Mouse (Mus musculus) forebrain, postnatal 0 days (tissue): ENCODE measurements around the gene Rbpj. TPM values are rescaled to one million over a fixed set of nuclear protein-coding genes. Genes with fewer than 3 reads are reported as not detected.

Experiments used
- ATAC-seq: fragments of 200-750 bp; cut with Nextera tagmentation; 2 replicates; pipeline ENCODE4 v1.8.0; 2017; ENCODE audit warnings: mild to moderate bottlenecking, moderate library complexity
- DNase-seq: peaks from one replicate; pipeline ENCODE4 v3.0.0-alpha.2; 2015
- H3K27ac ChIP-seq: fragments of 300-500 bp; sonication (generic); 2 replicates; pipeline ENCODE4 v1.5.1; 2014; ENCODE audit warnings: low read depth, mild to moderate bottlenecking, antibody characterized with exemption, low read length, moderate library complexity, mixed read lengths
- H3K27me3 ChIP-seq: fragments of 300-500 bp; sonication (generic); 2 replicates; pipeline ENCODE4 v1.6.1; 2014; ENCODE audit warnings: mild to moderate bottlenecking, low read length, mixed read lengths; ENCODE audit not compliant: insufficient read depth
- H3K36me3 ChIP-seq: fragments of 300-500 bp; sonication (generic); 2 replicates; pipeline ENCODE4 v1.6.1; 2014; ENCODE audit warnings: mild to moderate bottlenecking, moderate library complexity; ENCODE audit not compliant: insufficient read depth
- H3K4me1 ChIP-seq: fragments of 300-500 bp; sonication (generic); 2 replicates; pipeline ENCODE4 v1.6.1; 2014; ENCODE audit warnings: antibody characterized with exemption; ENCODE audit not compliant: insufficient read depth
- H3K4me2 ChIP-seq: fragments of 300-500 bp; sonication (generic); 2 replicates; pipeline ENCODE4 v1.6.1; 2014; ENCODE audit warnings: low read depth, mild to moderate bottlenecking, moderate library complexity
- H3K4me3 ChIP-seq: fragments of 300-500 bp; sonication (generic); 2 replicates; pipeline ENCODE4 v1.5.1; 2014; ENCODE audit warnings: low read depth, low read length, mixed read lengths
- H3K9ac ChIP-seq: fragments of 300-500 bp; sonication (generic); 2 replicates; pipeline ENCODE4 v1.6.1; 2014; ENCODE audit warnings: mild to moderate bottlenecking
- H3K9me3 ChIP-seq: fragments of 300-500 bp; sonication (generic); 2 replicates; pipeline ENCODE4 v1.6.1; 2016; ENCODE audit warnings: low read length
- CTCF ChIP-seq: sonication (generic); IDR thresholded peaks from 2 replicates; pipeline ENCODE4 v1.5.1; 2016; ENCODE audit warnings: antibody characterized with exemption, control low read depth, low read depth
- WGBS: fragments of 180-500 bp; shearing (Covaris S2); extraction: QIAGEN DNeasy Blood & Tissue Kit; methylation state at CpG from one replicate; pipeline ENCODE4 v1.1.7; 2014; 5-methylcytosine and 5-hydroxymethylcytosine counted together
- polyA plus RNA-seq: library from polyadenylated mRNA; unstranded; fragments of >200 nt; fragmentation: Nextera tagmentation; extraction: Ambion mirVana; gene quantifications from 2 replicates; pipeline ENCODE4 v1.2.1, GENCODE M21; 2015
- total RNA-seq: library from RNA; depleted of rRNA; stranded (reverse); fragments of >200 nt; gene quantifications from 2 replicates; pipeline ENCODE4 v1.2.3, GENCODE M21; 2014

Gene Rbpj
- total and polyA plus RNA-seq, 2 experiments from 2014 or later, result 19.4 to 25.4 TPM

DNA sequence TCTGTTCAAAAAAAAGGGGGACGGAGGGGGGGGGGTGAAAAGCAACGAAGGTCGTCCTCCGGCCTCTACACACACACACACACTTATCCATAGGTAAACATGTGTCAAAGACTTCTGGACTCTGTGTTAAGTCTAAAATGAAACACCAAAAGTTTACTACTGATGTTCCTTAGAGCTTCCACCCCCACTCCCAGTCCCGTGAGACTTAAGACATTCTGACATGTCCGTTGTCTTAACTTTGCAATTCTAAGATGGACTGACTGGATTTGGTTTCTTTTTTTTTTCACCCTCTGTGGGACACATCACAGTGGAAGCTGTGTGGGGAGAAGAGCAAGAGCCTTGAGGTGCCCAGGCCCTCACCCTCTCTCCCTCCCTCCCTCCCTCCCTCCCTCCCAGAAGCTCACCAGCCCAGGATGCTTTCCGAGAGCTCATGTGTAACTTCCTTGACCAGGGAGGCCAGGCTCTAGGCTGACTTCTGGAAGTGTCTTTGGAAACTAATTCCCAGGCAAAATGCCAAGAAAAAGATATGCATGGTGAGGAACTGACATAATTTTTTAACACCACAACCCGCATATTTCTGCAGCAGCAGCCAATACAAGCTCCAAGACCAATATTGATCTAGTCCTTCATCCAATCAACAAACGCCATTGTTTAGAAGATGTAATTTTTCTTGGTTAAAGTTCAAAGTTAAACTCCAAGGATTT is 31.0 kb downstream of the Rbpj start:
- Histone ChIP-seq H3K9me3 (no peaks in the 10 kb centered on the region), H3K4me2 (no peak overlapping the region), H3K27ac (no peak overlapping the region), H3K4me1 (no peaks in the 10 kb centered on the region), H3K36me3 (no peaks in the 10 kb centered on the region), H3K9ac (no peak overlapping the region), H3K27me3 (no peaks in the 10 kb centered on the region), H3K4me3 (no peak overlapping the region)
- DNase-seq (no peak), ATAC-seq (no peak)
- 84% methylated on average over 9 of the region's 9 CpGs for WGBS
- no peak for TF ChIP-seq CTCF

DNA sequence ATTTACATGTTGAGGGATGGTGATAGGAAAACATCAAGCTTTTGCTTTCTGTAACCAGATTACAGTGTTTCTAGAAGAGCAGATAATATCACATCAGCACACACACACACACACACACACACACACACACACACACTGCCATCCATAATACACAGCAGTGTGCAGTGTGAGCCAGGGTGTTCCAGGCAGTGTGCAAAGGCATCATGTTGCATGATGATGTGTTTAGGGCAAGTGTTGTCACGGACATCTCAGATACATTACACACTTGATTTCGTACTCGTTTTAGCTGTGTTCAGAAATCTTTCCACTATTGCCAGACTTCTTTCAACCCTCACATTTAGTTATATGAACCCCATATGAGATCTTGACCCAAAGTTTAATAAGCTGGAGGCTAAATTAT is 33.6 kb downstream of the Rbpj start:
- Histone ChIP-seq H3K4me1 (no peaks in the 10 kb centered on the region), H3K4me3 (no peak overlapping the region), H3K27ac (no peak overlapping the region), H3K27me3 (no peaks in the 10 kb centered on the region), H3K9ac (no peak overlapping the region), H3K9me3 (no peaks in the 10 kb centered on the region), H3K4me2 (no peak overlapping the region), H3K36me3 (no peaks in the 10 kb centered on the region)
- WGBS, result 87% methylated on average over 3 of the region's 3 CpGs
- DNase-seq (no peak), ATAC-seq (no peak)
- no peak for TF ChIP-seq CTCF

DNA sequence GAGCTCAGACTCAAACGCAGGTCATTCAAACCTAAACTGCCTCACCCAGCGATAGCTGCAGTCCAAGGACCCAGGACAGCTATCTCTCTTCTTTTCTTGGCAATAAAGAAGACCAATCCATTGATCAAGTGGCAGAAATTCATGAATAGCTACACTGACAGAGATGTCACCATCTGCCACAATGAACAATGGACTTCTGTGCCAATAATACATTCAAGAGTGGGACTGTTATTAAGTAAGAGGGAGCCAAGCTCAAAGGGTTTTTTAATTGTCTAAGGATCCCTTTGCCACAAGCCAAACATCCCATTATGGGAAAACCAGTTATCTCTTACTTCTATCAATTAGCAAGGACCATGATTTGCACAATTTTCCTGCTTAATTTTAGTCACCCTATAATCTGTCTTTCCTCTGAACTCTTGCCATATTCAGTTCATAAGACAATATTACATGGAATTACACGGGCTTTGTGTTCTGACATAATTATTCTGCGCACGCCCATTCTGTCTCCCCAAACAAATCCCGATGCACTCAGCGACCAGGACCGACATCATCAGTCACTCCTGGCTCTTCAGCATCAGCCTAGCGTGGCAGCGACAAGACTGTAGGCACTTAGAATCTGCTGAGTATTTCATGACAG is 34.7 kb downstream of the Rbpj start:
- no peaks in the 10 kb centered on the region for H3K9me3 ChIP-seq
- DNase-seq, result peak; percentile 41
- no peaks in the 10 kb centered on the region for H3K27me3 ChIP-seq
- H3K36me3 ChIP-seq, result no peaks in the 10 kb centered on the region
- no peak for TF ChIP-seq CTCF
- no peak overlapping the region for H3K4me2 ChIP-seq
- no peaks in the 10 kb centered on the region for H3K4me1 ChIP-seq
- H3K4me3 ChIP-seq, result no peak overlapping the region
- H3K9ac ChIP-seq, result no peak overlapping the region
- WGBS, result 39% methylated on average over 10 of the region's 10 CpGs
- H3K27ac ChIP-seq, result no peak overlapping the region
- ATAC-seq, result peak; percentile 79

DNA sequence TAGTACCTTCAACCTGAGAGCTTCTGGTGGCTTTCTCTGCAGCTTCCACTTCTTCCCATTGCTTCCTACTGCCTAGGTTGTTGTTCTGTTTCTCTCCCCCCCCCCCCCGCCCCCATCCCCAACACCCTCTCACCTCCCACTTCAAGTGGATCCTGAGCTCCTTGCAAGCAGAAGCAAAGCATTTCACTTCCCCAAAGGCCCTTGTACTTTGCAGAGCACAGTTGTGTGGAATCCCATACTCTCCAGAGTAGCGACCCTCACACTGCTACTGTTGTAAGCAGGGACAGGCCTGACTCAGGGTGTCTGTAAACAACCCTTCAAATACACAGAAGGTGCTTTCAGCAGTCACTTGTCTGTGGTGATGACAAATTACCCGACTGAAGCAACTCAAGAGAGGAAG is 37.3 kb downstream of the Rbpj start:
- WGBS, result 89% methylated on average over 2 of the region's 3 CpGs
- TF ChIP-seq CTCF, result no peak
- ATAC-seq, result no peak
- Histone ChIP-seq H3K27me3 (no peaks in the 10 kb centered on the region), H3K27ac (no peak overlapping the region), H3K9ac (no peak overlapping the region), H3K36me3 (no peaks in the 10 kb centered on the region), H3K9me3 (no peaks in the 10 kb centered on the region), H3K4me1 (no peaks in the 10 kb centered on the region), H3K4me2 (no peak overlapping the region), H3K4me3 (no peak overlapping the region)
- DNase-seq, result no peak

- no peak for TF ChIP-seq CTCF
- Histone ChIP-seq H3K9ac (no peak overlapping the region), H3K4me2 (no peak overlapping the region), H3K27ac (no peak overlapping the region), H3K4me3 (no peak overlapping the region), H3K9me3 (no peaks in the 10 kb centered on the region), H3K27me3 (no peaks in the 10 kb centered on the region), H3K36me3 (no peaks in the 10 kb centered on the region), H3K4me1 (no peaks in the 10 kb centered on the region)
- ATAC-seq (no peak), DNase-seq (no peak)
- 76% methylated on average over 6 of the region's 6 CpGs for WGBS
Measured at GRCm38 (mm10) chr5:53505751-53506150, 39.8 kb downstream of the Rbpj start.

GRCm38 (mm10) chr5:53507371-53507770 is 41.4 kb downstream of the Rbpj start:
- WGBS, result 85% methylated on average over 5 of the region's 5 CpGs
- TF ChIP-seq CTCF, result no peak
- Histone ChIP-seq H3K9me3 (no peaks in the 10 kb centered on the region), H3K36me3 (no peaks in the 10 kb centered on the region), H3K9ac (no peak overlapping the region), H3K27ac (no peak overlapping the region), H3K4me2 (no peak overlapping the region), H3K4me3 (no peak overlapping the region), H3K4me1 (no peaks in the 10 kb centered on the region), H3K27me3 (no peaks in the 10 kb centered on the region)
- DNase-seq (no peak), ATAC-seq (no peak)

- H3K4me3 ChIP-seq, result no peak overlapping the region
- H3K9ac ChIP-seq, result no peak overlapping the region
- H3K27me3 ChIP-seq, result no peaks in the 10 kb centered on the region
- no peaks in the 10 kb centered on the region for H3K4me1 ChIP-seq
- WGBS, result 85% methylated on average over 10 of the region's 10 CpGs
- no peak overlapping the region for H3K4me2 ChIP-seq
- no peak for DNase-seq
- H3K9me3 ChIP-seq, result no peaks in the 10 kb centered on the region
- no peak overlapping the region for H3K27ac ChIP-seq
- no peaks in the 10 kb centered on the region for H3K36me3 ChIP-seq
- ATAC-seq, result no peak
- no peak for TF ChIP-seq CTCF
Measured at GRCm38 (mm10) chr5:53509465-53509864, 43.5 kb downstream of the Rbpj start.
